Mouse (Mus musculus): ENCODE measurements at regions not wholly inside any gene's neighbourhood (a gene's known extent, or its start where the extent isn't known, plus 50 kb on each side); places are given as distances from the start of the nearest gene placed in this dataset.
A peak's percentile ranks its signal among the peaks of the same experiment; 100 is the strongest.

- DNase-seq (ENCODE audit: extremely low spot score in 1 of 2, low spot score in 1 of 2): peak; percentile 10 to 34
Observed at GRCm38 (mm10) chr14:105588391-105589163, 308.0 kb downstream of the Spry2 start.

GRCm38 (mm10) chr14:105588029-105588390 lies 308.6 kb downstream of the Spry2 start:
- DNase-seq (ENCODE audit: extremely low spot score in 1 of 2, low spot score in 1 of 2): no peak

- no peak for DNase-seq (ENCODE audit: extremely low spot score in 1 of 2, low spot score in 1 of 2)
Observed at GRCm38 (mm10) chr14:105584632-105585031, 312.0 kb downstream of the Spry2 start.

GRCm38 (mm10) chr14:105583497-105583896 lies 313.1 kb downstream of the Spry2 start:
- no peak for DNase-seq (ENCODE audit: extremely low spot score in 1 of 2, low spot score in 1 of 2)

GRCm38 (mm10) chr14:105576266-105576665 lies 317.9 kb downstream of the Ndfip2 start:
- DNase-seq (ENCODE audit: extremely low spot score in 1 of 2, low spot score in 1 of 2): no peak

- no peak for DNase-seq (ENCODE audit: extremely low spot score in 1 of 2, low spot score in 1 of 2)
Observed at GRCm38 (mm10) chr14:105572036-105572891, 313.9 kb downstream of the Ndfip2 start.

- DNase-seq (ENCODE audit: extremely low spot score in 1 of 2, low spot score in 1 of 2): no peak
Observed at GRCm38 (mm10) chr14:105570156-105570555, 311.8 kb downstream of the Ndfip2 start.

- DNase-seq (ENCODE audit: extremely low spot score in 1 of 2, low spot score in 1 of 2): no peak
Observed at GRCm38 (mm10) chr14:105565827-105566226, 307.5 kb downstream of the Ndfip2 start.

- no peak for DNase-seq (ENCODE audit: extremely low spot score in 1 of 2, low spot score in 1 of 2)
Observed at GRCm38 (mm10) chr14:105562843-105563242, 304.5 kb downstream of the Ndfip2 start.

GRCm38 (mm10) chr14:105556813-105557212 lies 298.4 kb downstream of the Ndfip2 start:
- DNase-seq (ENCODE audit: extremely low spot score in 1 of 2, low spot score in 1 of 2): no peak

- no peak for DNase-seq (ENCODE audit: extremely low spot score in 1 of 2, low spot score in 1 of 2)
Observed at GRCm38 (mm10) chr14:105544066-105544465, 285.7 kb downstream of the Ndfip2 start.

- DNase-seq (ENCODE audit: extremely low spot score in 1 of 2, low spot score in 1 of 2): no peak
Observed at GRCm38 (mm10) chr14:105542486-105543145, 284.2 kb downstream of the Ndfip2 start.

- no peak for DNase-seq (ENCODE audit: extremely low spot score in 1 of 2, low spot score in 1 of 2)
Observed at GRCm38 (mm10) chr14:105542090-105542485, 283.7 kb downstream of the Ndfip2 start.

- DNase-seq (ENCODE audit: extremely low spot score in 1 of 2, low spot score in 1 of 2): no peak
Observed at GRCm38 (mm10) chr14:105532168-105532745, 273.9 kb downstream of the Ndfip2 start.

GRCm38 (mm10) chr14:105528107-105528506 lies 269.7 kb downstream of the Ndfip2 start:
- no peak for DNase-seq (ENCODE audit: extremely low spot score in 1 of 2, low spot score in 1 of 2)

GRCm38 (mm10) chr14:105523849-105524248 lies 265.5 kb downstream of the Ndfip2 start:
- no peak for DNase-seq (ENCODE audit: extremely low spot score in 1 of 2, low spot score in 1 of 2)

- no peak for DNase-seq (ENCODE audit: extremely low spot score in 1 of 2, low spot score in 1 of 2)
Observed at GRCm38 (mm10) chr14:105522279-105522678, 263.9 kb downstream of the Ndfip2 start.

- no peak for DNase-seq (ENCODE audit: extremely low spot score in 1 of 2, low spot score in 1 of 2)
Observed at GRCm38 (mm10) chr14:105518706-105519105, 260.3 kb downstream of the Ndfip2 start.

GRCm38 (mm10) chr14:105514413-105514812 lies 256.0 kb downstream of the Ndfip2 start:
- no peak for DNase-seq (ENCODE audit: extremely low spot score in 1 of 2, low spot score in 1 of 2)

GRCm38 (mm10) chr14:105512914-105513677 lies 254.7 kb downstream of the Ndfip2 start:
- no peak for DNase-seq (ENCODE audit: extremely low spot score in 1 of 2, low spot score in 1 of 2)
